Mouse (Mus musculus): ENCODE measurements around the gene Gcm1.

DNA sequence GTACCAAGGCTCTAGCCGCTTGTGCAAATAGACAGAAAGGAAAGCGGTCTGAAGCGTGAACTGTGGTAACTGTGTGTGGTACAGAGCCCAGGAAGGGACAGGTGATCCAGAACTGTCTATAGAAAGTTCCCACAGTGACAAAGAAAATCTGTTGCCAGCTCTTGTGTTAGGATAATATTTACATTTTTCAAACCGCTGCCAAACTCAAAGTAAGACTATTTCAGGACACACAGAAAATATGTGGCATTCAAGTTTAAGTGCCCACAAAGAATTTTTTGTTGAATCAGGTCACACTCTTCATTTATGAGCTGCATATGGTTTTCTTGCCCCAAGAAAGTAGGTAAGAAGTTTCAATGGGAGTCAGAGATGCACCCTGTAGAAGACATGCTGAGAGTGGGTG is 18.8 kb upstream of the Gcm1 start:
- TF ChIP-seq CTCF (IDR thresholded peaks at IDR 0.05) (no peak), EP300 (IDR thresholded peaks at IDR 0.05) (peak; percentile 51)
